Mouse (Mus musculus) liver, embryonic 16.5 days (tissue): ENCODE results near the gene Hist1h2be. TPM values are rescaled to one million over a fixed set of nuclear protein-coding genes. Genes with fewer than 3 reads are reported as not detected.

Experiments used
- ATAC-seq: fragments of 200-750 bp; cut with Nextera tagmentation; 2 replicates; pipeline ENCODE4 v1.8.0; 2017; ENCODE audit warnings: low read depth, mild to moderate bottlenecking, moderate number of reproducible peaks, moderate library complexity
- H3K27ac ChIP-seq: fragments of 300-500 bp; sonication (generic); 2 replicates; pipeline ENCODE4 v1.5.1; 2014; ENCODE audit warnings: mild to moderate bottlenecking, low read length
- H3K27me3 ChIP-seq: fragments of 300-500 bp; sonication (generic); 2 replicates; pipeline ENCODE4 v1.6.1; 2014; ENCODE audit warnings: low read depth, low read length, mixed read lengths; ENCODE audit not compliant: control insufficient read depth, insufficient read depth
- H3K36me3 ChIP-seq: fragments of 300-500 bp; sonication (generic); 2 replicates; pipeline ENCODE4 v1.6.1; 2014; ENCODE audit warnings: mild to moderate bottlenecking; ENCODE audit not compliant: control insufficient read depth, insufficient read depth
- H3K4me1 ChIP-seq: fragments of 300-500 bp; sonication (generic); 2 replicates; pipeline ENCODE4 v1.6.1; 2014; ENCODE audit warnings: low read depth, low read length, mixed read lengths; ENCODE audit not compliant: control insufficient read depth
- H3K4me2 ChIP-seq: fragments of 300-500 bp; sonication (generic); 2 replicates; pipeline ENCODE4 v1.6.1; 2014; ENCODE audit warnings: low read depth, low read length, mixed read lengths
- H3K4me3 ChIP-seq: fragments of 300-500 bp; sonication (generic); 2 replicates; pipeline ENCODE4 v1.5.1; 2014; ENCODE audit warnings: low read depth, mild to moderate bottlenecking, low read length
- H3K9ac ChIP-seq: fragments of 300-500 bp; sonication (generic); 2 replicates; pipeline ENCODE4 v1.6.1; 2014; ENCODE audit warnings: low read depth, low read length
- H3K9me3 ChIP-seq: fragments of 300-500 bp; sonication (generic); replicated peaks from 2 replicates; pipeline ENCODE4 v1.6.1; 2016; ENCODE audit warnings: low read length; ENCODE audit not compliant: control insufficient read depth
- WGBS: fragments of 180-500 bp; shearing (Covaris S2); extraction: QIAGEN DNeasy Blood & Tissue Kit; methylation state at CpG from one replicate; pipeline ENCODE4 v1.1.7; 2014; ENCODE audit not compliant: insufficient replicate concordance; 5-methylcytosine and 5-hydroxymethylcytosine counted together
- polyA plus RNA-seq: library from polyadenylated mRNA; unstranded; fragments of >200 nt; fragmentation: Nextera tagmentation; extraction: Ambion mirVana; gene quantifications from 2 replicates; pipeline ENCODE4 v1.2.1, GENCODE M21; 2015

The Hist1h2be gene
- polyA plus RNA-seq, 1 experiment from 2014 or later = 1.9 TPM

DNA sequence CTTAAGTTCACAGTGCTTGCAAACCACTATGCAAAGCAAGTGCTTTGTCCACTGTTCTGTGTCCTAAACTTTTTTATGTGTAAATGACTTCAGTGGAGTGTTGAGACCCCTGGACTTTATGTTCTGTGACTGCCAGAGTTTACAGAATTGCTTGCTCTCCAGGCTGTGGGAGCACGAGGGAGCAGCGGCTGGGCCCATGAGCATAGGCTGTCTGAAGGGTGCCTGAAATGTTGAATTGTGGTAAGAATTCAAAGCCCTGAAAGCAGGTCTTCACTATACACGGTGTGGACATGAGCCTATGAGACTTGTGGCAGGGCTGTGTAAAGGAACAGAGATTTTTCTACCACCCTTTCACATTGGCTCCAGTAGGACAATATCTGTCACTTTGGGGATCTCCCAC lies 9.3 kb downstream of the Hist1h2be start:
- Histone ChIP-seq H3K4me2 (no peak overlapping the region), H3K9ac (no peak overlapping the region), H3K27ac (0 out of 2 replicates have a peak overlapping the region, but pooled peaks have one; percentile 27), H3K9me3 (no peaks in the 10 kb centered on the region), H3K27me3 (no peaks in the 10 kb centered on the region), H3K36me3 (0 out of 2 replicates have a peak, but pooled peaks cover 3% of the 10 kb centered on the region), H3K4me3 (no peak overlapping the region), H3K4me1 (peaks cover 21% of the 10 kb centered on the region)
- no peak for ATAC-seq
- 87% methylated on average over 3 of the region's 3 CpGs for WGBS

- Histone ChIP-seq H3K4me3 (no peak overlapping the region), H3K9me3 (no peaks in the 10 kb centered on the region), H3K4me1 (peaks cover 21% of the 10 kb centered on the region), H3K27me3 (no peaks in the 10 kb centered on the region), H3K4me2 (no peak overlapping the region), H3K36me3 (0 out of 2 replicates have a peak, but pooled peaks cover 3% of the 10 kb centered on the region), H3K27ac (no peak overlapping the region), H3K9ac (no peak overlapping the region)
- no peak for ATAC-seq
- WGBS = 60% methylated on average over 2 of the region's 2 CpGs
These were observed 10.5 kb downstream of the Hist1h2be start for GRCm38 (mm10) chr13:23610393-23610792.

GRCm38 (mm10) chr13:23609844-23610243 lies 11.1 kb downstream of the Hist1h2be start:
- ATAC-seq = no peak
- Histone ChIP-seq H3K4me1 (peaks cover 21% of the 10 kb centered on the region), H3K4me3 (no peak overlapping the region), H3K4me2 (peak overlapping the region; percentile 61; the same call in 1 of the 2 replicates), H3K27me3 (no peaks in the 10 kb centered on the region), H3K9me3 (no peaks in the 10 kb centered on the region), H3K9ac (peak overlapping the region; percentile 46), H3K27ac (peak overlapping the region; percentile 93), H3K36me3 (0 out of 2 replicates have a peak, but pooled peaks cover 3% of the 10 kb centered on the region)

- peak overlapping the region; percentile 34; the same call in 1 of the 2 replicates for H3K4me3 ChIP-seq
- H3K4me2 ChIP-seq = peak overlapping the region; percentile 61
- H3K9me3 ChIP-seq = no peaks in the 10 kb centered on the region
- peak overlapping the region; percentile 93 for H3K27ac ChIP-seq
- WGBS = 27% methylated on average over 4 of the region's 4 CpGs
- H3K4me1 ChIP-seq = peaks cover 21% of the 10 kb centered on the region
- 0 out of 2 replicates have a peak, but pooled peaks cover 3% of the 10 kb centered on the region for H3K36me3 ChIP-seq
- H3K27me3 ChIP-seq = no peaks in the 10 kb centered on the region
- peak; percentile 97 for ATAC-seq
- peak overlapping the region; percentile 58 for H3K9ac ChIP-seq
These were observed 11.7 kb downstream of the Hist1h2be start for GRCm38 (mm10) chr13:23609209-23609608.

- Histone ChIP-seq H3K4me1 (peaks cover 22% of the 10 kb centered on the region), H3K9ac (no peak overlapping the region), H3K27ac (no peak overlapping the region), H3K4me3 (no peak overlapping the region), H3K4me2 (no peak overlapping the region), H3K27me3 (no peaks in the 10 kb centered on the region), H3K9me3 (no peaks in the 10 kb centered on the region), H3K36me3 (no peaks in the 10 kb centered on the region)
- 80% methylated on average over 3 of the region's 3 CpGs for WGBS
- ATAC-seq = no peak
These were observed 15.9 kb downstream of the Hist1h2be start for GRCm38 (mm10) chr13:23605052-23605451.

DNA sequence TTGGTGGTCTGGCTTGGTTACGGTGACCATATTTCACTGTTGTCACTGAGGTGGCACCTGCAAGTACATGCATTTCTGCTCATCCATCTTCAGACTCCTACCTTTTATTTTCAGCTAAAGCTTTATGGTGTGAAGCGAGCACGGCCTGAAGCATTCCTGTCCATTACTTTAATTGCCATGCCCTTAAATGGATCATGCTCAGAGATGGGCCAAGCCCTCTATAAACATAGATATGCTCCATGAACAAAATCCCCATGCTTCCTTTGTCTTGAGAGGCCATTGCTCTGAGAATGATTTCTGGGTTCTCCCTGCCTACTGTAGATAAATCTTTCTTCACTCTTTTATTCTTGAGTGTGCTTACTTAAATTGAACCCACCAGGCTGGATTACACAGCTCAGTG lies 16.5 kb downstream of the Hist1h2be start:
- no peak overlapping the region for H3K4me2 ChIP-seq
- H3K4me3 ChIP-seq = no peak overlapping the region
- no peak for ATAC-seq
- no peak overlapping the region for H3K9ac ChIP-seq
- H3K36me3 ChIP-seq = no peaks in the 10 kb centered on the region
- peaks cover 16% of the 10 kb centered on the region for H3K4me1 ChIP-seq
- H3K27ac ChIP-seq = no peak overlapping the region
- H3K27me3 ChIP-seq = no peaks in the 10 kb centered on the region
- WGBS = 80% methylated on average over 3 of the region's 3 CpGs
- no peaks in the 10 kb centered on the region for H3K9me3 ChIP-seq

GRCm38 (mm10) chr13:23603182-23603699 lies 17.7 kb downstream of the Hist1h2be start:
- Histone ChIP-seq H3K9me3 (no peaks in the 10 kb centered on the region), H3K4me2 (no peak overlapping the region), H3K27ac (no peak overlapping the region), H3K4me3 (no peak overlapping the region), H3K4me1 (peaks cover 4% of the 10 kb centered on the region), H3K9ac (peak overlapping the region; percentile 33; the same call in 1 of the 2 replicates), H3K36me3 (no peaks in the 10 kb centered on the region), H3K27me3 (no peaks in the 10 kb centered on the region)
- ATAC-seq = no peak
- 40% methylated on average over 7 of the region's 7 CpGs for WGBS

- Histone ChIP-seq H3K4me2 (0 out of 2 replicates have a peak overlapping the region, but pooled peaks have one; percentile 14), H3K9me3 (no peaks in the 10 kb centered on the region), H3K36me3 (no peaks in the 10 kb centered on the region), H3K27me3 (no peaks in the 10 kb centered on the region), H3K4me1 (peaks cover 38% of the 10 kb centered on the region), H3K4me3 (no peak overlapping the region), H3K27ac (peak overlapping the region; percentile 51), H3K9ac (peak overlapping the region; percentile 30; the same call in 1 of the 2 replicates)
- ATAC-seq = no peak
- WGBS = 5% methylated on average over 9 of the region's 9 CpGs
These were observed 23.0 kb downstream of the Hist1h2be start for GRCm38 (mm10) chr13:23597957-23598356.

DNA sequence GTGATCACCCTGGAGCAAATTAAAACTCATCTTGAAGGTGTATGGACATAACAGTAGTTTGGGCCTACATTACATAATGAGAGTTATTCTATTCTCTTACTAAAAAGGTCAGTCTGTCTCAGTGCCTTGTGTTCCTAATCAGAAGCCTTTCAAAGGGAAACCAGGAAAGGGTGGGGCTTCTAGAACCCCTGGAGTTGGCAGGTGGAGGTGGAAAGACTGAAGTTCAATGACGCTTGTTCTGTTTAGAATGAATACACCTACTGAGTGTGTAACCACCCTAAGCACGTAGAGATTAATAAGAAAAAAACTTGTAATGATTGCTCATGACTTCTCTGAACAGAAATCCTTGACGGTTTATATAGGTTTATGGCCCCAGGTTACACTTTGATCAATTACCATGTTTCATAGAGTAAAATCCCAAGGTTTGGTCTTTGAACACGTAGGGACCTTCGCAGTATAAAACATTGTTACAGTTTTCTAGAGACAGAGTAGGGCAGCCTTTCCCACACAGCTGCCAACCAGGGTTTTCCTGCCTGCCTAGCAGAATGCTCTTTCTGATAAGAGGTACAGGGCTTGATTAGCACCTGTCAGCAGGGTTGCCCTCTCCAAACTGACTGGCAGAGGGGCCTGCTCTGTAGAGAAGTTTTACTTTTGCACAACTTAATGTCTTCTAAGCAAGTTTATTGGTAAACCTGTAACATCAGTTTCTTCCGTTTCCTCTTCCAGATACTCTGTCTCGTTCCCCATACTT lies 25.1 kb downstream of the Hist1h2be start:
- Histone ChIP-seq H3K4me3 (peak overlapping the region; percentile 9; the same call in 1 of the 2 replicates), H3K27me3 (no peaks in the 10 kb centered on the region), H3K27ac (peak overlapping the region; percentile 93), H3K4me2 (peak overlapping the region; percentile 46), H3K9ac (peak overlapping the region; percentile 54), H3K36me3 (no peaks in the 10 kb centered on the region), H3K9me3 (no peaks in the 10 kb centered on the region), H3K4me1 (peaks cover 40% of the 10 kb centered on the region)
- WGBS = 27% methylated on average over 7 of the region's 7 CpGs
- peak; percentile 95 for ATAC-seq
